Mouse (Mus musculus): ENCODE results near the gene Psmd10. TPM values are rescaled to one million over a fixed set of nuclear protein-coding genes. Genes with fewer than 3 reads are reported as not detected.

Gene Psmd10
- polyA plus RNA-seq, 1 experiment, result 27.0 TPM

- H3ac ChIP-seq (ENCODE audit: control insufficient read depth, insufficient read length), result no peak overlapping the region
- TF ChIP-seq POLR2A (IDR thresholded peaks at IDR 0.05; ENCODE audit: insufficient read length, low read depth), result no peak
- TF ChIP-seq MYOG (IDR thresholded peaks at IDR 0.05; ENCODE audit: control insufficient read depth in 1 of 3, insufficient read depth in 1 of 3, insufficient read length in 2 of 3, low read depth in 2 of 3), result no peak
- no peak for TF ChIP-seq MAX (IDR thresholded peaks at IDR 0.05; ENCODE audit: low read depth)
- TF ChIP-seq USF1 (IDR thresholded peaks at IDR 0.05; ENCODE audit: low read depth), result no peak
- TF ChIP-seq MYOD1 (IDR thresholded peaks at IDR 0.05; ENCODE audit: control insufficient read depth in 1 of 3, insufficient read length in 2 of 3, low read depth in 2 of 3), result no peak
- TF ChIP-seq SRF (IDR thresholded peaks at IDR 0.05; ENCODE audit: control insufficient read depth, insufficient read length, low read depth), result no peak
- no peak for TF ChIP-seq POLR2AphosphoS2 (IDR thresholded peaks at IDR 0.05; ENCODE audit: insufficient read length, low read depth)
- TF ChIP-seq E2F4 (IDR thresholded peaks at IDR 0.05; ENCODE audit: insufficient read depth), result no peak
- no peak for TF ChIP-seq TCF3 (IDR thresholded peaks at IDR 0.05; ENCODE audit: insufficient read length, low read depth)
- TF ChIP-seq REST (IDR thresholded peaks at IDR 0.05; ENCODE audit: insufficient read depth, insufficient read length), result no peak
- TF ChIP-seq CEBPB (IDR thresholded peaks at IDR 0.05; ENCODE audit: insufficient read depth, poor library complexity, severe bottlenecking), result no peak
- TF ChIP-seq TCF12 (IDR thresholded peaks at IDR 0.05; ENCODE audit: insufficient read depth, poor library complexity, severe bottlenecking), result no peak
- no peaks in the 10 kb centered on the region for H3K36me3 ChIP-seq (ENCODE audit: control insufficient read depth, insufficient read depth)
- H3K27me3 ChIP-seq (ENCODE audit: control insufficient read depth, insufficient read depth, insufficient read length), result no peaks in the 10 kb centered on the region
- H3K4me3 ChIP-seq, result no peak overlapping the region
- H3K4me2 ChIP-seq (ENCODE audit: low read depth), result no peak overlapping the region
- no peaks in the 10 kb centered on the region for H3K79me2 ChIP-seq (ENCODE audit: control insufficient read depth, insufficient read depth)
These were observed 22.4 kb upstream of the Psmd10 start for GRCm38 (mm10) chrX:140978943-140979342.

- TF ChIP-seq TCF12 (IDR thresholded peaks at IDR 0.05; ENCODE audit: insufficient read depth, poor library complexity, severe bottlenecking), result no peak
- no peak for TF ChIP-seq TCF3 (IDR thresholded peaks at IDR 0.05; ENCODE audit: insufficient read length, low read depth)
- TF ChIP-seq REST (IDR thresholded peaks at IDR 0.05; ENCODE audit: insufficient read depth, insufficient read length), result no peak
- TF ChIP-seq SRF (IDR thresholded peaks at IDR 0.05; ENCODE audit: control insufficient read depth, insufficient read length, low read depth), result no peak
- no peak for TF ChIP-seq POLR2AphosphoS2 (IDR thresholded peaks at IDR 0.05; ENCODE audit: insufficient read length, low read depth)
- no peak for TF ChIP-seq MAX (IDR thresholded peaks at IDR 0.05; ENCODE audit: low read depth)
- no peak for TF ChIP-seq E2F4 (IDR thresholded peaks at IDR 0.05; ENCODE audit: insufficient read depth)
- no peak for TF ChIP-seq POLR2A (IDR thresholded peaks at IDR 0.05; ENCODE audit: insufficient read length, low read depth)
- TF ChIP-seq USF1 (IDR thresholded peaks at IDR 0.05; ENCODE audit: low read depth), result no peak
- no peak for TF ChIP-seq CEBPB (IDR thresholded peaks at IDR 0.05; ENCODE audit: insufficient read depth, poor library complexity, severe bottlenecking)
- TF ChIP-seq MYOG (IDR thresholded peaks at IDR 0.05; ENCODE audit: control insufficient read depth in 1 of 3, insufficient read depth in 1 of 3, insufficient read length in 2 of 3, low read depth in 2 of 3), result no peak
- Histone ChIP-seq H3K36me3 (ENCODE audit: control insufficient read depth, insufficient read depth) (peaks cover 4% of the 10 kb centered on the region), H3ac (ENCODE audit: control insufficient read depth, insufficient read length) (no peak overlapping the region), H3K4me2 (ENCODE audit: low read depth) (peak overlapping the region; percentile 71), H3K79me2 (ENCODE audit: control insufficient read depth, insufficient read depth) (peaks cover 7% of the 10 kb centered on the region), H3K4me3 (peak overlapping the region; percentile 48), H3K27me3 (ENCODE audit: control insufficient read depth, insufficient read depth, insufficient read length) (no peaks in the 10 kb centered on the region)
These were observed 431 bp upstream of the Psmd10 start for GRCm38 (mm10) chrX:140956959-140957358.

- Histone ChIP-seq H3ac (ENCODE audit: control insufficient read depth, insufficient read length) (no peak overlapping the region), H3K27me3 (ENCODE audit: control insufficient read depth, insufficient read depth, insufficient read length) (no peaks in the 10 kb centered on the region), H3K4me3 (no peak overlapping the region), H3K79me2 (ENCODE audit: control insufficient read depth, insufficient read depth) (peaks cover 7% of the 10 kb centered on the region), H3K4me2 (ENCODE audit: low read depth) (no peak overlapping the region), H3K36me3 (ENCODE audit: control insufficient read depth, insufficient read depth) (peaks cover 4% of the 10 kb centered on the region)
- no peak for TF ChIP-seq CEBPB (IDR thresholded peaks at IDR 0.05; ENCODE audit: insufficient read depth, poor library complexity, severe bottlenecking)
- TF ChIP-seq POLR2A (IDR thresholded peaks at IDR 0.05; ENCODE audit: insufficient read length, low read depth), result no peak
- TF ChIP-seq TCF3 (IDR thresholded peaks at IDR 0.05; ENCODE audit: insufficient read length, low read depth), result no peak
- no peak for TF ChIP-seq MYOG (IDR thresholded peaks at IDR 0.05; ENCODE audit: control insufficient read depth in 1 of 3, insufficient read depth in 1 of 3, insufficient read length in 2 of 3, low read depth in 2 of 3)
- TF ChIP-seq TCF12 (IDR thresholded peaks at IDR 0.05; ENCODE audit: insufficient read depth, poor library complexity, severe bottlenecking), result no peak
- no peak for TF ChIP-seq REST (IDR thresholded peaks at IDR 0.05; ENCODE audit: insufficient read depth, insufficient read length)
- no peak for TF ChIP-seq MAX (IDR thresholded peaks at IDR 0.05; ENCODE audit: low read depth)
- no peak for TF ChIP-seq E2F4 (IDR thresholded peaks at IDR 0.05; ENCODE audit: insufficient read depth)
- no peak for TF ChIP-seq USF1 (IDR thresholded peaks at IDR 0.05; ENCODE audit: low read depth)
- no peak for TF ChIP-seq POLR2AphosphoS2 (IDR thresholded peaks at IDR 0.05; ENCODE audit: insufficient read length, low read depth)
- TF ChIP-seq SRF (IDR thresholded peaks at IDR 0.05; ENCODE audit: control insufficient read depth, insufficient read length, low read depth), result no peak
These were observed 2.9 kb downstream of the Psmd10 start for GRCm38 (mm10) chrX:140953618-140954017.

- H3K27me3 ChIP-seq (ENCODE audit: control insufficient read depth, insufficient read depth, insufficient read length), result no peaks in the 10 kb centered on the region
- TF ChIP-seq MYOD1 (IDR thresholded peaks at IDR 0.05; ENCODE audit: control insufficient read depth in 1 of 3, insufficient read length in 2 of 3, low read depth in 2 of 3) (no peak), REST (IDR thresholded peaks at IDR 0.05; ENCODE audit: insufficient read depth, insufficient read length) (no peak), E2F4 (IDR thresholded peaks at IDR 0.05; ENCODE audit: insufficient read depth) (no peak), SRF (IDR thresholded peaks at IDR 0.05; ENCODE audit: control insufficient read depth, insufficient read length, low read depth) (no peak), MYOG (IDR thresholded peaks at IDR 0.05; ENCODE audit: control insufficient read depth in 1 of 3, insufficient read depth in 1 of 3, insufficient read length in 2 of 3, low read depth in 2 of 3) (no peak), TCF3 (IDR thresholded peaks at IDR 0.05; ENCODE audit: insufficient read length, low read depth) (no peak)
- no peaks in the 10 kb centered on the region for H3K79me2 ChIP-seq (ENCODE audit: control insufficient read depth, insufficient read depth)
- no peaks in the 10 kb centered on the region for H3K36me3 ChIP-seq (ENCODE audit: control insufficient read depth, insufficient read depth)
- H3K4me3 ChIP-seq, result no peak overlapping the region
- no peak overlapping the region for H3ac ChIP-seq (ENCODE audit: control insufficient read depth, insufficient read length)
- H3K4me2 ChIP-seq (ENCODE audit: low read depth), result no peak overlapping the region
These were observed 20.3 kb downstream of the Psmd10 start for GRCm38 (mm10) chrX:140936271-140936670.

- Histone ChIP-seq H3K36me3 (ENCODE audit: control insufficient read depth, insufficient read depth) (no peaks in the 10 kb centered on the region), H3K79me2 (ENCODE audit: control insufficient read depth, insufficient read depth) (no peaks in the 10 kb centered on the region), H3K4me3 (no peak overlapping the region), H3ac (ENCODE audit: control insufficient read depth, insufficient read length) (no peak overlapping the region), H3K4me2 (ENCODE audit: low read depth) (no peak overlapping the region), H3K27me3 (ENCODE audit: control insufficient read depth, insufficient read depth, insufficient read length) (no peaks in the 10 kb centered on the region)
- TF ChIP-seq REST (IDR thresholded peaks at IDR 0.05; ENCODE audit: insufficient read depth, insufficient read length), result no peak
- no peak for TF ChIP-seq USF1 (IDR thresholded peaks at IDR 0.05; ENCODE audit: low read depth)
- no peak for TF ChIP-seq CEBPB (IDR thresholded peaks at IDR 0.05; ENCODE audit: insufficient read depth, poor library complexity, severe bottlenecking)
- TF ChIP-seq POLR2AphosphoS2 (IDR thresholded peaks at IDR 0.05; ENCODE audit: insufficient read length, low read depth), result no peak
- TF ChIP-seq MYOD1 (IDR thresholded peaks at IDR 0.05; ENCODE audit: control insufficient read depth in 1 of 3, insufficient read length in 2 of 3, low read depth in 2 of 3), result no peak
- TF ChIP-seq MYOG (IDR thresholded peaks at IDR 0.05; ENCODE audit: control insufficient read depth in 1 of 3, insufficient read depth in 1 of 3, insufficient read length in 2 of 3, low read depth in 2 of 3), result no peak
- TF ChIP-seq TCF3 (IDR thresholded peaks at IDR 0.05; ENCODE audit: insufficient read length, low read depth), result no peak
- TF ChIP-seq E2F4 (IDR thresholded peaks at IDR 0.05; ENCODE audit: insufficient read depth), result no peak
- TF ChIP-seq POLR2A (IDR thresholded peaks at IDR 0.05; ENCODE audit: insufficient read length, low read depth), result no peak
- no peak for TF ChIP-seq MAX (IDR thresholded peaks at IDR 0.05; ENCODE audit: low read depth)
- no peak for TF ChIP-seq TCF12 (IDR thresholded peaks at IDR 0.05; ENCODE audit: insufficient read depth, poor library complexity, severe bottlenecking)
These were observed 23.3 kb downstream of the Psmd10 start for GRCm38 (mm10) chrX:140933263-140933662.

All from myocyte (in vitro differentiated cells).